Mouse (Mus musculus) embryonic facial prominence, embryonic 13.5 days (tissue): ENCODE measurements around the gene Ankrd24. TPM values are rescaled to one million over a fixed set of nuclear protein-coding genes. Genes with fewer than 3 reads are reported as not detected.
A peak's percentile ranks its signal among the peaks of the same experiment; 100 is the strongest.
"Not testable (repeated sequence)": the region's sequence is repeated elsewhere in the genome, so short reads cannot be mapped to it uniquely, and the experiment has no call there.

Source experiments
- ATAC-seq: fragments of 200-750 bp; cut with Nextera tagmentation; 2 replicates; pipeline ENCODE4 v1.8.0; 2017; ENCODE audit warnings: low read depth; ENCODE audit not compliant: insufficient number of reproducible peaks, insufficient read depth, low FRiP score, low TSS enrichment
- H3K27ac ChIP-seq: fragments of 300-500 bp; sonication (generic); 2 replicates; pipeline ENCODE4 v1.5.1; 2015; ENCODE audit warnings: moderate library complexity, mild to moderate bottlenecking, inconsistent platforms
- H3K27me3 ChIP-seq: fragments of 300-500 bp; sonication (generic); 2 replicates; pipeline ENCODE4 v1.6.1; 2015; ENCODE audit warnings: mild to moderate bottlenecking, inconsistent platforms
- H3K36me3 ChIP-seq: fragments of 300-500 bp; sonication (generic); 2 replicates; pipeline ENCODE4 v1.6.1; 2015; ENCODE audit warnings: mild to moderate bottlenecking, inconsistent platforms
- H3K4me1 ChIP-seq: fragments of 300-500 bp; sonication (generic); 2 replicates; pipeline ENCODE4 v1.6.1; 2015; ENCODE audit warnings: inconsistent platforms
- H3K4me2 ChIP-seq: fragments of 300-500 bp; sonication (generic); 2 replicates; pipeline ENCODE4 v1.6.1; 2015; ENCODE audit warnings: moderate library complexity, mild to moderate bottlenecking, inconsistent platforms
- H3K4me3 ChIP-seq: fragments of 300-500 bp; sonication (generic); 2 replicates; pipeline ENCODE4 v1.5.1; 2015; ENCODE audit warnings: mild to moderate bottlenecking, inconsistent platforms
- H3K9ac ChIP-seq: fragments of 300-500 bp; sonication (generic); 2 replicates; pipeline ENCODE4 v1.6.1; 2015; ENCODE audit warnings: mild to moderate bottlenecking, inconsistent platforms
- H3K9me3 ChIP-seq: fragments of 300-500 bp; sonication (generic); 2 replicates; pipeline ENCODE4 v1.6.1; 2016; ENCODE audit warnings: inconsistent platforms
- WGBS: fragments of 180-500 bp; shearing (Covaris S2); methylation state at CpG from one replicate; pipeline ENCODE4 v1.1.7; 2015; ENCODE audit warnings: mixed read lengths; 5-methylcytosine and 5-hydroxymethylcytosine counted together
- polyA plus RNA-seq: library from polyadenylated mRNA; unstranded; fragments of >200 nt; fragmentation: Nextera tagmentation; extraction: Ambion mirVana; gene quantifications from 2 replicates; pipeline ENCODE4 v1.2.1, GENCODE M21; 2015

The Ankrd24 gene
- polyA plus RNA-seq, 1 experiment from 2014 or later = 13.6 TPM

DNA sequence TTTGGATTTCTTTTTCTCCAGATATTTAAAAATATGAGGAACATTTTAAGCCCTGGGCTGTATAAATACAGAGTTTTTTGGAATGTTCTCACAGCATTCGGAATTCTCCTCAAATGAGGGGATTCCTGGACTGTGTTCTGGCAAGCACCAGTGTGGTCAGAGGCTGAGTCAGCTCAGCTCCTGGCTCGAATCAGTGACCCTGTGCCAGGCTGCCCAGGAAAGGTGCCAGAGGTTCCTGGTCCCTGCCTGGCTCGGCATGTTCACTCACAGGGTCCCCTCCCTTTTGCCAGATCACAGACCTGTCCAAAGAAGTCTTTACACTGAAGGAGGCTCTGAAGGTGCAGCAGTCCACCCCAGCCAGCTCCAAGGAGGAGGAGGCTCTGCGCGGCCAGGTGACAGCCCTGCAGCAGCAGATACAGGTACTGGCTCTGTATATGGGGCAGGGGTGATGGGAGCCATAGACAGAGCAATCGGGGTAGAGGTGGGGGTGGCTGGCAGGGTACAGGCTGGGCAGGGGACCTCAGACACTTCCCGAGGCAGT is 17.7 kb downstream of the Ankrd24 start:
- Histone ChIP-seq H3K9ac (no peak overlapping the region), H3K4me2 (no peak overlapping the region), H3K27ac (no peak overlapping the region), H3K27me3 (no peaks in the 10 kb centered on the region), H3K4me3 (no peak overlapping the region), H3K9me3 (no peaks in the 10 kb centered on the region), H3K4me1 (peaks cover 29% of the 10 kb centered on the region), H3K36me3 (peaks cover 7% of the 10 kb centered on the region)
- WGBS = 80% methylated on average over 7 of the region's 7 CpGs
- no peak for ATAC-seq

DNA sequence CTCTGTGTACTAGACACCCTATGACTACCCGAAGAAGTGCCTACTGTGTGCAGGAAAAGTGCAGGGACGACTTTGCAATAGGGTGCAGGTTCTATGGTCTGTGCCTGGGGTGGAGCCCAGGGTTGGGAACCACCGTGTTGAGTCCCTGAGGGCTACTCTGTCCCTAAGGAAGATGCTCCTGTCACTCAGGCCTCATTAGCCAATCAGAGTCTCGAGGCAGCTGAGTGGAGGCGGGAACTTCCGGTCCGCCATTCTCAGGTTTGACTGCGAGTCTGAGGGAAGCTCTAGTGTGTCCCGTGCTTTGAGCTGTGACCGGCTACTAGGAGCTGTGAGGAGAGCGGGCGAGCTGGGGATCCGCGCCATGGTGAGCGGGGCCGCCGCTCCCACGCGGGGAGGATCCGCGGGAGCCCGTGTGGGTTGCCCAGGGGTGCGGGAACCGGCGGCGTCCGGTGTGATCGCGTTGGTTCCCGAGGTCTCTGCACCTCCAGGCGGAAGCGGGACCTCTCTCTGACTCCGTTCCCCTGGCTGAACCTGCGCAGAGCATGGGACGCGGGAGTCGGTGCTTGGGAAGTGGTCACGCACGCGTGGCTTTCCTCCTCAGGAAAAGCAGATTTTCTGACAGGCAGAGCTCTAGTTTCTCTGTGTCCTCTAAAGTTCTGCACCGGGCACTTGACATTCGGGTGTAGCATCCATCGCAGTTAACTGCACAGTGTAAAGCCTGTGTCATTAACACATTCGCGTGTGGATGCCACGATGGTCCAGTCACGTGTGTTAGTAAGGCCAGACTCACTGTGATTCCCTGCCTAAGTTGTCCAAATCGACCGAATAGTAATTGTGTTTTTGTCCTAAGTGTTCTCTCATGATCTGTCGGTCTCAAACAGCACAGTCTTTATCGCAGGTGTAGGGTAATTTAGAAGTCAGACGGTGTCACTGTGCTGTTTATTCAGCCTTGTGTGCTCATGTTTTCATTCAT is 20.7 kb downstream of the Ankrd24 start, which contains the start of gene Gm10778:
Gene Gm10778 (plus strand): TSS at position 257 of the 973 bp plus-strand sequence.
- peak within 1 kb of the TSS; percentile 71 for H3K4me2 ChIP-seq
- 4% methylated on average over 28 of the region's 52 CpGs for WGBS
- not testable (repeated sequence) for H3K4me1 ChIP-seq, H3K27me3 ChIP-seq
- peak within 1 kb of the TSS; percentile 56 for H3K4me3 ChIP-seq
- peaks cover 21% of the 10 kb centered on the region; the same call in 1 of the 2 replicates for H3K9me3 ChIP-seq
- peak within 1 kb of the TSS; percentile 77 for H3K9ac ChIP-seq
- peak; percentile 83 for ATAC-seq
- H3K36me3 ChIP-seq = peaks cover 30% of the 10 kb centered on the region
- H3K27ac ChIP-seq = peak within 1 kb of the TSS; percentile 77

DNA sequence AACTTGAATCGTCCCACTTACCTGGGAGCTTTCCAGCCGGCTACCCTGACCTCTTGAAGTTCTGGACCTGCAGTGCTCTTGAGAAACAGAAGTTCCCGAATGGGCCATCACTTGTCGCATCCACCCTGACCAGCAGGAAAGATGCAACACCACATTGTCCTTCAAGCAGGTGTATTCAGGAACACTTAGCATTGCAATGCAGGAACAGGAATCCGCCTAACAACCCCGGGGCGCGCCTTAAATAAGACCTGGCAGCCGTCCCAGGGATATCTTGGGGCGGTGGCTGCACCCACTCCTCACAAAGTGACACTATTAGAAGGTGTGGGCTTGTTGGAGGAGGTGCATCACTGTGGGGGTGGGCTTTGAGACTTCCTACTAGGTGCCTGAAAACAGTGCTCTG is 26.8 kb downstream of the Ankrd24 start:
- Histone ChIP-seq H3K9me3 (peaks cover 56% of the 10 kb centered on the region), H3K36me3 (peaks cover 71% of the 10 kb centered on the region), H3K4me1 (0 out of 2 replicates have a peak, but pooled peaks cover 2% of the 10 kb centered on the region), H3K27me3 (no peaks in the 10 kb centered on the region), H3K9ac (no peak overlapping the region), H3K4me2 (no peak overlapping the region), H3K4me3 (no peak overlapping the region), H3K27ac (no peak overlapping the region)
- no peak for ATAC-seq
- WGBS = 96% methylated on average over 10 of the region's 10 CpGs

DNA sequence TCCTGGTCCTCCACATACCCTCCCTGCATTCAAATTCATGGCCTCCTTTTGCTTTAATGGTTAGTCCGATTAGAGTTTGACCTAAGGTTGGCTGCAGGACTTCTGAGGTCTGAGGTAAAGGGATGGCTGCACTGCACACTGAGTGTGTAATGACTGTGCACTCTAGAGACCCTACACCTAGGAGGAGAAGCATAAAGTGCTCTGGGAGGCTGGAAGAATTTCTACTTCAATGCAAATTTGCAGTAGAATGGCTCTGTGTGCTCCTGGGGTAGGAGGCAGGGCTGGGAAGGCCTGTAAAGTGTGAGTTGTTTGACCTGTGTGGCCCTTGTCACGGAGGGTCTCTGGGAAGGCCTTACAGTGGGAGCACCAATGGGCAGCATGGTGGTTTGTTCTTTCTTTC is 27.8 kb downstream of the Ankrd24 start:
- ATAC-seq = no peak
- no peak overlapping the region for H3K27ac ChIP-seq
- H3K4me2 ChIP-seq = no peak overlapping the region
- peaks cover 56% of the 10 kb centered on the region for H3K9me3 ChIP-seq
- H3K4me1 ChIP-seq = no peaks in the 10 kb centered on the region
- 95% methylated on average over 2 of the region's 2 CpGs for WGBS
- no peak overlapping the region for H3K4me3 ChIP-seq
- no peaks in the 10 kb centered on the region for H3K27me3 ChIP-seq
- no peak overlapping the region for H3K9ac ChIP-seq
- peaks cover 67% of the 10 kb centered on the region for H3K36me3 ChIP-seq

DNA sequence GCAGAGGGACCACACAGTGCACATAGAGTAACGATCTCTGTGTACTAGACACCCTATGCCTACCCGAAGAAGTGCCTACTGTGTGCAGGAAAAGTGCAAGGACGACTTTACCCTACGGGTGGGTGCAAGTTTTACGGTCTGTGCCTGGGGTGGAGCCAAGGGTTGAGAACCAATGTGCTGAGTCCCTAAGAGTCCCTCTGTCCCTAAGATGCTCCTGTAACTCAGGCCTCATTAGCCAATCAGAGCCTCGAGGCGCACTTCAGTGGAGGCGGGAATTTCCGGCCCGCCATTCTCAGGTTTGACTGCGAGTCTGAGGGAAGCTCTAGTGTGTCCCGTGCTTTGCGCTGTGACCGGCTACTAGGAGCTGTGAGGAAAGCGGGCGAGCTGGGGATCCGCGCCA is 58.8 kb downstream of the Ankrd24 start:
- not testable (repeated sequence) for H3K27me3 ChIP-seq, H3K9me3 ChIP-seq, H3K27ac ChIP-seq, H3K36me3 ChIP-seq, H3K4me2 ChIP-seq, H3K9ac ChIP-seq, H3K4me1 ChIP-seq, H3K4me3 ChIP-seq, ATAC-seq
- no CpG with 5 or more reads among the region's 18 CpGs for WGBS

Other genes starting within 250 kb of the Ankrd24 start
- gene Dohh, start 244.1 kb upstream of the Ankrd24 start, polyA plus RNA-seq = 67.8 and 71.8 TPM in 2 replicates
- gene Gm48551, start 244.1 kb upstream of the Ankrd24 start, polyA plus RNA-seq = 4.1 and 5.0 TPM in 2 replicates
- gene Gm48552, start 239.5 kb upstream of the Ankrd24 start, polyA plus RNA-seq = 1.2 and 1.5 TPM in 2 replicates
- gene Smim24, start 235.5 kb upstream of the Ankrd24 start, polyA plus RNA-seq = 3.1 and 7.1 TPM in 2 replicates
- gene Nfic, start 172.9 kb upstream of the Ankrd24 start, polyA plus RNA-seq = 87.0 and 96.1 TPM in 2 replicates
- 2.1 and 2.5 TPM in 2 replicates for gene Celf5, start 145.8 kb upstream of the Ankrd24 start, polyA plus RNA-seq
- gene Ncln, start 132.1 kb upstream of the Ankrd24 start, polyA plus RNA-seq = 82.3 and 87.9 TPM in 2 replicates
- 0.25 and 0.31 TPM in 2 replicates for gene S1pr4, start 128.4 kb upstream of the Ankrd24 start, polyA plus RNA-seq
- 2.0 and 2.1 TPM in 2 replicates for gene Gna15, start 104.3 kb upstream of the Ankrd24 start, polyA plus RNA-seq
- gene Gna11, start 83.3 kb upstream of the Ankrd24 start, polyA plus RNA-seq = 84.2 and 90.1 TPM in 2 replicates
- gene Aes, start 69.1 kb upstream of the Ankrd24 start, polyA plus RNA-seq = 464 and 465 TPM in 2 replicates
- 63.4 and 71.4 TPM in 2 replicates for gene Tle2, start 54.0 kb upstream of the Ankrd24 start, polyA plus RNA-seq
- 12.8 and 17.2 TPM in 2 replicates for gene Tle6, start 27.5 kb upstream of the Ankrd24 start, polyA plus RNA-seq
- gene BC025920, start 22.3 kb upstream of the Ankrd24 start, polyA plus RNA-seq = 1.3 and 2.0 TPM in 2 replicates
- gene Sirt6, start 743 bp upstream of the Ankrd24 start, polyA plus RNA-seq = 52.7 and 54.9 TPM in 2 replicates
- gene Gm10778, start 20.5 kb downstream of the Ankrd24 start, polyA plus RNA-seq = 5.7 and 7.3 TPM in 2 replicates
- 15.2 and 19.8 TPM in 2 replicates for gene Zfp433, start 76.3 kb downstream of the Ankrd24 start, polyA plus RNA-seq
- 11.8 and 14.2 TPM in 2 replicates for gene Gm3055, start 142.6 kb downstream of the Ankrd24 start, polyA plus RNA-seq
- 3.2 and 5.1 TPM in 2 replicates for gene Gm4767, start 183.6 kb downstream of the Ankrd24 start, polyA plus RNA-seq
- 9.5 and 10.7 TPM in 2 replicates for gene Gm32687, start 235.4 kb downstream of the Ankrd24 start, polyA plus RNA-seq